Mouse (Mus musculus) C2C12 (cell line): Measurements from ENCODE around the gene Ipo11.

Experiments
- CEBPB ChIP-seq: IDR thresholded peaks from one replicate; pipeline ENCODE4 v1.6.1; 2011; ENCODE audit warnings: low read depth, mild to moderate bottlenecking, control low read depth, moderate library complexity
- CTCF ChIP-seq: IDR thresholded peaks from one replicate; pipeline ENCODE4 v1.5.1; 2011; ENCODE audit not compliant: control insufficient read depth, insufficient read depth, insufficient read length
- MAX ChIP-seq: IDR thresholded peaks from one replicate; pipeline ENCODE4 v1.6.1; 2011; ENCODE audit warnings: mild to moderate bottlenecking, control low read depth
- MYOD1 ChIP-seq: IDR thresholded peaks from one replicate; pipeline ENCODE4 v1.6.1; 2011; ENCODE audit warnings: low read depth; ENCODE audit not compliant: control insufficient read depth, insufficient read length
- MYOG ChIP-seq: IDR thresholded peaks from one replicate; pipeline ENCODE4 v1.6.1; 2011; ENCODE audit not compliant: control insufficient read depth, insufficient read length; ENCODE audit errors: extremely low read depth
- USF1 ChIP-seq: IDR thresholded peaks from one replicate; pipeline ENCODE4 v1.6.1; 2011; ENCODE audit warnings: low read depth, mild to moderate bottlenecking, control low read depth, moderate library complexity

DNA sequence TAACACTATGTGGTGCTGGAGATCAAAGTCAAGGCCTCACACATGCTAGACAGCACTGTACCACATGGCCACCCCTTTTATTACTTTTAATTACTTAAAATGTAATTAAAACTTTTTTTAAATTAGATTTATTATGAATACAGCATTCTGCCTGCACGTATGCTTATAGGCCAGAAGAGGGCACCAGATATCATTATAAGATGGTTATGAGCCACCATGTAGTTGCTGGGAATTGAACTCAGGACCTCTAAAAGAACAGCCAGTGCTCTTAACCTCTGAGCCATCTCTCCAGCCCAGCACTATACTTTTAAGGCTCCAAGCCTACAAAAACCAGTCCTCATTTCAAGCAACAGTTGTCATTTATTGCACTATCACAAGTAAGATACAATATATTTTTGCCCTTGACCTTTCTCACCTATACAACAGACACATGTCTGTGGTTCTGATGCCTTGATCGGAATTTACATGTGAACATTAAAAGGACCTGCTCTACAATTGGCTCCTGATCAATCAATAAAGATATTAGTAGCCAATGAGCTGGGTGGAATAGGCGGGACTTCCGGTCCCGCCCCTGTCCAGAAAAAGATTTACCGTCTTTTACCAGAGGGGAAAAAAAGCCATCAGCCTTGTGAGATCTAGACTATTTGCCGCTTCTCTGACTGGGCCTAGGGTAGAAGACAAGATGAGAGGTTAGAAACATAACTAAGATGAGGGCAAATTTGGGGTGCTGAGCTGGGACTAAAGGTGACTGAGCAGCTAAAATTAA lies 4.6 kb upstream of the Ipo11 start:
- TF ChIP-seq CTCF = no peak
- no peak for TF ChIP-seq USF1
- TF ChIP-seq MYOG = no peak
- TF ChIP-seq MAX = no peak
- no peak for TF ChIP-seq CEBPB
- TF ChIP-seq MYOD1 = no peak
